Mouse (Mus musculus) testis, adult 2 months (tissue): ENCODE data around the gene 1700067K01Rik.

Source experiments
- CTCF ChIP-seq: fragments of 200-500 bp; IDR thresholded peaks from 2 replicates; pipeline ENCODE4 v1.5.1; 2012; ENCODE audit warnings: low read depth, mild to moderate bottlenecking, inconsistent platforms, low read length, moderate library complexity; ENCODE audit not compliant: control insufficient read depth, insufficient read depth, insufficient replicate concordance
- POLR2A ChIP-seq: fragments of 200-500 bp; IDR thresholded peaks from 2 replicates; pipeline ENCODE4 v1.6.1; 2012; ENCODE audit warnings: low read depth, mild to moderate bottlenecking, inconsistent platforms, low read length, moderate library complexity; ENCODE audit not compliant: control insufficient read depth

- TF ChIP-seq POLR2A, result peak; percentile 67
- TF ChIP-seq CTCF, result no peak
Measured at GRCm38 (mm10) chr8:83996567-83997505, 4.5 kb upstream of the 1700067K01Rik start.
